Mouse (Mus musculus): ENCODE measurements at regions not wholly inside any gene's neighbourhood (a gene's known extent, or its start where the extent isn't known, plus 50 kb on each side); places are given as distances from the start of the nearest gene placed in this dataset.
"Not testable (repeated sequence)": the region's sequence is repeated elsewhere in the genome, so short reads cannot be mapped to it uniquely, and the experiment has no call there.

- no peak for DNase-seq (ENCODE audit: low spot score in 2 of 2)
Observed at GRCm38 (mm10) chr15:8831720-8832620, 121.4 kb upstream of the Slc1a3 start.

GRCm38 (mm10) chr15:8824861-8825260 is 114.3 kb upstream of the Slc1a3 start:
- DNase-seq (ENCODE audit: low spot score in 2 of 2), result no peak

- not testable (repeated sequence) for DNase-seq (ENCODE audit: low spot score in 2 of 2)
Observed at GRCm38 (mm10) chr15:8822795-8823194, 112.2 kb upstream of the Slc1a3 start.

GRCm38 (mm10) chr15:8817542-8817941 is 107.0 kb upstream of the Slc1a3 start:
- no peak for DNase-seq (ENCODE audit: low spot score in 2 of 2)

DNA sequence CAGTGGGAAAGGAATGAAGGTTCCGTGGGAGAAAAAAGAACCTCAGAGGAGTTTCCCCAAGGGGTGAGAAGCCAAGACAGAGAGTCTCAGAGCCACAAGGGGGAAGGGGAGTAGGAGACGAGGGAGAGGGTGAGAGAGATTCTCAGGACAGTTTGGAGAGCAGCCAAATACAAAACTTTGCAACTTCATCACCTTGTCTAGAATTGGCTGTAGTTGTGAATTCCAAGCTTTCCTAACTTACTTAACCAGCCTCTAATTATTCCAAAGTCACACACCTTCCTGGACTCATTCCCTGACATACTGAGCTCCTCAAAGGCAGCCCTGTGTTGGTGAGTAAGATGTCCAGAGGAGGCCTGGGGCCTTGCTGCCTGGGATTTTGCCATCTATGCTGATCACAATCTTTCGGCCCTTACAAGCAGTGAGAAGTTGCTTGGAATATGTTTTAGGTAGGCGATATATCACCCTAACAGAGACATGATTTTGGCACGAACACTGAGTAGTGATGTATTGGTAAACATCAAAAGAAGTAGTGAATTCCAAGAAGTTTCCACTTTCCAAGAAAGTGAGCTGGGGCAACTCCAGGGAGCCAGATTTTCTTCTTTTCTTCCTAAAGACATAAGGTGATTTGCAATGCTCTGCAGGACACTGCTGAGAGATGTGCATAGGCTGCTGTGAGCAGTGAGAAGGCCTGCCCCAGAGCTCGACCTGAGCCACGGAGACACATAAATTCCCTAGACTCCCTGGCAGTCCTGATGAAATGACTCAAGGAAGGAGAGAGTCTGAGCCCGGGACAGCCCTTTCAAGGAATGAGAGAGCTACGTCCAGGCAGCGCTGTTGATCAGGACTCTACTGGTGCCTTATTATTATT is 106.2 kb upstream of the Slc1a3 start:
- DNase-seq (ENCODE audit: low spot score in 2 of 2), result no peak

GRCm38 (mm10) chr15:8815958-8816357 is 105.4 kb upstream of the Slc1a3 start:
- no peak for DNase-seq (ENCODE audit: low spot score in 2 of 2)

- DNase-seq (ENCODE audit: low spot score in 2 of 2), result peak in 1 of 2 experiments; percentile 47
Observed at GRCm38 (mm10) chr15:8815277-8815676, 104.7 kb upstream of the Slc1a3 start.

GRCm38 (mm10) chr15:8806354-8806753 is 95.8 kb upstream of the Slc1a3 start:
- DNase-seq (ENCODE audit: low spot score in 2 of 2), result no peak

DNA sequence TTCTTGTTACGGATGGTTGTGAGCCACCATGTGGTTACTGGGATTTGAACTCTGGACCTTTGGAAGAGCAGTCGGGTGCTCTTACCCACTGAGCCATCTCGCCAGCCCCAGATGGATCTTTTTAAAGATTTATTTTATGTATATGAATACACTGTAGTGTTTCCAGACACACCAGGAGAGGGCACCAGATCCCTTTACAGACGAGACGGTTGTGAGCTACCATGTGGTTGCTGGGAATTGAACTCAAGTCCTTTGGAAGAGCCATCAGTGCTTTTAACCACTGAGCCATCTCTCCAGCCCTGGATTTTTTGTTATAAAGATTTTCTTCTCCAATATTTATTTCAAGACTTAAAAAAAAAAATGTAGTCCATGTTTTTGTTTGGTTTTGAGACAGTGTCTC is 95.0 kb upstream of the Slc1a3 start:
- not testable (repeated sequence) for DNase-seq (ENCODE audit: low spot score in 2 of 2)

DNA sequence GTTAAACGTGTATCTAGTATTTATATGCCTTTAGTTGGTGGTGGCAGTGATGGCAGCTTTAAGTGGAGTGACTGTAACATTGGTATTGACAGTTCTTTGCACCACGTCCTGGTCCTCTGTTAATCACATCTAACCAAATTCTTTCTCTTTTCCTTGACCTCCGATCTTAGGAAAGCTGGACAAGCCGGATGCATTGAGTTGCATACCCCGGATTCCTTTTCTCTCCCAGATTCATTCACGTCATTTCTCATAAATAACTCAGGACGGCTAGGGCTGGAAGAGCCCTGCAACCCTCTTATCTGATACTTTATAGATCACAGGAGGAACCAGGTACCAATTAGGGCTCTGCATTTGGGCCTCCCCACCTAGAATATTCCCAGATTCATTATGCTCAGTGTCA is 91.5 kb upstream of the Slc1a3 start:
- DNase-seq (ENCODE audit: low spot score in 2 of 2), result no peak

- DNase-seq (ENCODE audit: low spot score in 2 of 2), result no peak
Observed at GRCm38 (mm10) chr15:8797015-8797414, 86.5 kb upstream of the Slc1a3 start.

- DNase-seq (ENCODE audit: low spot score in 2 of 2), result no peak
Observed at GRCm38 (mm10) chr15:8792106-8792505, 81.5 kb upstream of the Slc1a3 start.

GRCm38 (mm10) chr15:8789924-8790323 is 79.4 kb upstream of the Slc1a3 start:
- DNase-seq (ENCODE audit: low spot score in 2 of 2), result no peak

DNA sequence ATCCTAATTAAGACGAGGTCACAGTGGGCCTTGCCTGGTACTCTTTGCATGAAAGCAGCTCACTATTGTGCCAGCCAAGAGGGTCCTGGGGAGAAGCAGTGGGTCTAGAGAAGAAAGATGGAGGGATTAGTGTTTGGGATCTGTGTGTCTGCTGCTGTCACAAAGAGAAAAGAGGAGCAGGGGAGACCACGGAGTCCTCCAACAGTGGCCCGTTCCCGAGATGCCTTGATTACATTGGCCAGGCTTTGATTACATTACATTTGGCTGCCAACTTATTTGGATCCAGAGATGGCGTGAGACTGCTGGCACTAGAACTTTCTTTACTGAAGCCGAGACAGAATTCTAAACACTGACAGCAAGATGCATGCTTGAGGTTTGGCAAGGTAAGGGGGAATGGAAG is 78.4 kb upstream of the Slc1a3 start:
- no peak for DNase-seq (ENCODE audit: low spot score in 2 of 2)

GRCm38 (mm10) chr15:8785537-8785936 is 75.0 kb upstream of the Slc1a3 start:
- DNase-seq (ENCODE audit: low spot score in 2 of 2), result no peak

GRCm38 (mm10) chr15:8783567-8783966 is 73.0 kb upstream of the Slc1a3 start:
- DNase-seq (ENCODE audit: low spot score in 2 of 2), result no peak

GRCm38 (mm10) chr15:8783036-8783435 is 72.5 kb upstream of the Slc1a3 start:
- no peak for DNase-seq (ENCODE audit: low spot score in 2 of 2)

DNA sequence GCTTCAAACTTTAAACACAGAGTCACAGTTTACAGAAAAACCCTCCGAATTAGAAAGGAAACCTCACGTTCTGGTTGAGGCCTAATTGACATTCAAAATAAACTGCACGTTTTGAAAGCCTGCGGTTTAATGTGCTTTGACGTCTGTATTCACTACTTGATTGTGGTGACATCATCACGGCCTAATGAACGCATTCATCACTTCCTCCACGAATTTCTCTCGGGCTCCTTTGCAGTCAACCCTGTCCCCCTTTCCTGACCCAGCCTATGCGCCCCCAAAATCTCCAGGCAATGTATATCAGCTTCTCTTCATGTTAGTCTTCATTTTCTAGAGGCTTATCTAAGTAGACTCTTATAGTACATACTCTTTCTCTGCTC is 71.6 kb upstream of the Slc1a3 start:
- no peak for DNase-seq (ENCODE audit: low spot score in 2 of 2)

GRCm38 (mm10) chr15:8781159-8782130 is 70.9 kb upstream of the Slc1a3 start:
- DNase-seq (ENCODE audit: low spot score in 2 of 2), result peak in 1 of 2 experiments; percentile 37

GRCm38 (mm10) chr15:8780371-8780866 is 69.9 kb upstream of the Slc1a3 start:
- DNase-seq (ENCODE audit: low spot score in 2 of 2), result no peak
